ENCODE assay signal across 8 mouse cellular contexts in genomic region chr15:88247974-88248625, GRCm38 (mm10).
DNase-seq lines count a peak whose midpoint lies in the region; ATAC-seq and TF ChIP-seq lines count a peak whose summit lies in the region.

No protein-coding gene starts in this region.

- H3K9me3 ChIP-seq in embryonic facial prominence, embryonic 11.5 days (replicated peaks; ENCODE audit: control insufficient read depth, low read length), result no peaks in the 10 kb centered on the region
- H3K9me3 ChIP-seq in liver, embryonic 14.5 days (ENCODE audit: control insufficient read depth, low read length), result no peaks in the 10 kb centered on the region

- peak; percentile 79 for TF ChIP-seq CTCF in liver, embryonic 14.5 days (IDR thresholded peaks at IDR 0.05; ENCODE audit: low read depth)

- WGBS in embryonic facial prominence, embryonic 11.5 days, result 31% methylated on average over 14 of the region's 14 CpGs
- 29% methylated on average over 14 of the region's 14 CpGs for WGBS in liver, embryonic 14.5 days (ENCODE audit: insufficient replicate concordance)

- 0 out of 2 replicates have a peak, but pooled peaks have one; percentile 51 for ATAC-seq in embryonic facial prominence, embryonic 11.5 days (replicated peaks; ENCODE audit: insufficient number of reproducible peaks, low FRiP score, low TSS enrichment, low read depth)
- no peak for ATAC-seq in liver, embryonic 14.5 days (ENCODE audit: insufficient read depth)

- H3K4me3 ChIP-seq in embryonic facial prominence, embryonic 11.5 days (ENCODE audit: low read depth, low read length), result no peak overlapping the region
- H3K4me3 ChIP-seq in liver, embryonic 14.5 days (ENCODE audit: insufficient read depth in 1 of 2, low read depth in 2 of 2, low read length in 2 of 2), result no peak overlapping the region

- no peaks in the 10 kb centered on the region for H3K27me3 ChIP-seq in embryonic facial prominence, embryonic 11.5 days (ENCODE audit: control insufficient read depth, insufficient read depth, low read length)
- no peaks in the 10 kb centered on the region for H3K27me3 ChIP-seq in liver, embryonic 14.5 days (ENCODE audit: control insufficient read depth, insufficient read depth, low read length)

- H3K36me3 ChIP-seq in embryonic facial prominence, embryonic 11.5 days (replicated peaks; ENCODE audit: control insufficient read depth, insufficient read depth, low read depth, low read length), result no peaks in the 10 kb centered on the region
- H3K36me3 ChIP-seq in liver, embryonic 14.5 days (replicated peaks; ENCODE audit: control insufficient read depth, insufficient read depth, low read depth), result no peaks in the 10 kb centered on the region

- no peak overlapping the region for H3K9ac ChIP-seq in embryonic facial prominence, embryonic 11.5 days (replicated peaks; ENCODE audit: low read length)
- no peak overlapping the region for H3K9ac ChIP-seq in liver, embryonic 14.5 days (replicated peaks)

- DNase-seq in 416B (ENCODE audit: low read depth), result peak; percentile 6
- DNase-seq in adrenal gland, postnatal 36 days, result peak; percentile 89 to 91
- DNase-seq in embryonic facial prominence, embryonic 11.5 days (ENCODE audit: low spot score), result peak; percentile 86
- DNase-seq in heart, adult 8-10 months (ENCODE audit: low spot score), result peak; percentile 72
- DNase-seq in kidney, postnatal 14 days, result peak; percentile 87
- peak in 1 of 3 experiments; percentile 3 for DNase-seq in liver, embryonic 14.5 days (ENCODE audit: low read depth in 3 of 3, low spot score in 3 of 3)
- DNase-seq in ovary, postnatal 14 days (ENCODE audit: low spot score), result peak; percentile 91
- peak; percentile 76 to 78 for DNase-seq in urinary bladder, adult 18-20 months (ENCODE audit: low spot score in 2 of 2)

- TF ChIP-seq EP300 in liver, embryonic 14.5 days (IDR thresholded peaks at IDR 0.05; ENCODE audit: low read depth), result no peak

- no peak overlapping the region for H3K4me2 ChIP-seq in embryonic facial prominence, embryonic 11.5 days (ENCODE audit: low read depth, low read length)
- H3K4me2 ChIP-seq in liver, embryonic 14.5 days (ENCODE audit: low read depth), result no peak overlapping the region

- no peak overlapping the region for H3K27ac ChIP-seq in embryonic facial prominence, embryonic 11.5 days (replicated peaks; ENCODE audit: low read depth, low read length)
- H3K27ac ChIP-seq in liver, embryonic 14.5 days, result no peak overlapping the region

- H3K4me1 ChIP-seq in embryonic facial prominence, embryonic 11.5 days (ENCODE audit: control insufficient read depth, insufficient read depth, low read length), result no peaks in the 10 kb centered on the region
- H3K4me1 ChIP-seq in liver, embryonic 14.5 days (replicated peaks; ENCODE audit: control insufficient read depth in 2 of 2, insufficient read depth in 2 of 2, low read length in 1 of 2), result no peaks in the 10 kb centered on the region
